Mouse (Mus musculus) limb, embryonic 14.5 days (tissue): ENCODE data around the gene Vmo1. TPM values are rescaled to one million over a fixed set of nuclear protein-coding genes. Genes with fewer than 3 reads are reported as not detected.
"Not testable (repeated sequence)": the region's sequence is repeated elsewhere in the genome, so short reads cannot be mapped to it uniquely, and the experiment has no call there.

Experiments used
- ATAC-seq: fragments of 200-750 bp; cut with Nextera tagmentation; 2 replicates; pipeline ENCODE4 v1.8.0; 2017; ENCODE audit warnings: low read depth, moderate number of reproducible peaks, moderate TSS enrichment; ENCODE audit not compliant: low FRiP score
- DNase-seq: peaks from one replicate; pipeline ENCODE4 v3.0.0-alpha.2; 2015; ENCODE audit warnings: low spot score
- H3K27ac ChIP-seq: fragments of 300-500 bp; sonication (generic); replicated peaks from 2 replicates; pipeline ENCODE4 v1.5.1; 2014; ENCODE audit warnings: low read depth, mild to moderate bottlenecking, low read length, moderate library complexity, mixed read lengths
- H3K27me3 ChIP-seq: fragments of 300-500 bp; sonication (generic); 2 replicates; pipeline ENCODE4 v1.6.1; 2014; ENCODE audit warnings: low read length, mixed read lengths; ENCODE audit not compliant: control insufficient read depth, insufficient read depth
- H3K36me3 ChIP-seq: fragments of 300-500 bp; sonication (generic); 2 replicates; pipeline ENCODE4 v1.6.1; 2014; ENCODE audit warnings: mild to moderate bottlenecking, low read length, moderate library complexity, mixed read lengths; ENCODE audit not compliant: control insufficient read depth, insufficient read depth
- H3K4me1 ChIP-seq: fragments of 300-500 bp; sonication (generic); 2 replicates; pipeline ENCODE4 v1.6.1; 2014; ENCODE audit warnings: antibody characterized with exemption, low read length, mixed read lengths; ENCODE audit not compliant: control insufficient read depth, insufficient read depth
- H3K4me2 ChIP-seq: fragments of 300-500 bp; sonication (generic); replicated peaks from 2 replicates; pipeline ENCODE4 v1.6.1; 2014; ENCODE audit warnings: low read depth, mild to moderate bottlenecking, low read length, moderate library complexity; ENCODE audit not compliant: severe bottlenecking
- H3K4me3 ChIP-seq: fragments of 300-500 bp; sonication (generic); replicated peaks from 2 replicates; pipeline ENCODE4 v1.5.1; 2014; ENCODE audit warnings: low read length
- H3K9ac ChIP-seq: fragments of 300-500 bp; sonication (generic); 2 replicates; pipeline ENCODE4 v1.6.1; 2014; ENCODE audit warnings: mild to moderate bottlenecking, low read depth, low read length, moderate library complexity; ENCODE audit not compliant: severe bottlenecking
- H3K9me3 ChIP-seq: fragments of 300-500 bp; sonication (generic); 2 replicates; pipeline ENCODE4 v1.6.1; 2016; ENCODE audit warnings: low read length; ENCODE audit not compliant: control insufficient read depth
- POLR2A ChIP-seq: fragments of 200-500 bp; IDR thresholded peaks from 2 replicates; pipeline ENCODE4 v1.8.0; 2012; ENCODE audit warnings: inconsistent platforms, mild to moderate bottlenecking, moderate library complexity, borderline replicate concordance; ENCODE audit not compliant: insufficient read depth, insufficient read length; ENCODE audit errors: extremely low read depth
- WGBS: fragments of 180-500 bp; shearing (Covaris S2); extraction: QIAGEN DNeasy Blood & Tissue Kit; methylation state at CpG from one replicate; pipeline ENCODE4 v1.1.7; 2014; 5-methylcytosine and 5-hydroxymethylcytosine counted together
- polyA plus RNA-seq, 2 experiments: library from polyadenylated mRNA; depleted of rRNA in 1 of 2; stranded (reverse) in 1 of 2; unstranded in 1 of 2; fragments of >200 nt; fragmentation: Nextera tagmentation in 1 of 2; extraction: Ambion mirVana in 1 of 2; gene quantifications; 2 replicates each; pipeline versions ENCODE4 v1.2.1 to v1.2.3; 2012 to 2014

The Vmo1 gene
- polyA plus RNA-seq, 2 experiments = 0.14 to 0.30 TPM

DNA sequence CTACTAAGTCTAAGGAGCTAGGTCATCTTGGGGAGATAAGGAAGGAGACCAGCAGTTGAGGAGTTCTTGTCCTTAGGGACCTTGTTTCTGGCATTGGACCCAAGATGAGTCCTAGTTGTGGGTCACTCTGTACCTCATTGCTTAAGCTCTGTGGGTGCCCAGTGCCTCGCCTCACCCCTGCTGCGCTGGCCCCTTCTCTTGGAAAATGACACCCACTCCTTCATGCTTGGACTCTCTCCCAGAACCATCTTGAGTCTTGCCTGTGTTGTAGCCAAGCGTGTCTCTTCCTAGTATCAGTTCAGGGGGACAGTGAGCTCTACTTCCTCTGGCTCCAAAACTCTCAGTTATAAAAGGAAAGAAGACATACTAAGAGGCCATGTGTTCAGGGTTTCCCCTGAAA, 25.3 kb downstream of the Vmo1 start:
- no peak overlapping the region for H3K4me3 ChIP-seq
- DNase-seq (no peak), ATAC-seq (no peak)
- no peak overlapping the region for H3K9ac ChIP-seq
- H3K27ac ChIP-seq = no peak overlapping the region
- H3K4me1 ChIP-seq = no peaks in the 10 kb centered on the region
- no peak for TF ChIP-seq POLR2A
- H3K27me3 ChIP-seq = no peaks in the 10 kb centered on the region
- H3K36me3 ChIP-seq = no peaks in the 10 kb centered on the region
- WGBS = 84% methylated on average over 3 of the region's 3 CpGs
- H3K4me2 ChIP-seq = no peak overlapping the region
- H3K9me3 ChIP-seq = no peaks in the 10 kb centered on the region

DNA sequence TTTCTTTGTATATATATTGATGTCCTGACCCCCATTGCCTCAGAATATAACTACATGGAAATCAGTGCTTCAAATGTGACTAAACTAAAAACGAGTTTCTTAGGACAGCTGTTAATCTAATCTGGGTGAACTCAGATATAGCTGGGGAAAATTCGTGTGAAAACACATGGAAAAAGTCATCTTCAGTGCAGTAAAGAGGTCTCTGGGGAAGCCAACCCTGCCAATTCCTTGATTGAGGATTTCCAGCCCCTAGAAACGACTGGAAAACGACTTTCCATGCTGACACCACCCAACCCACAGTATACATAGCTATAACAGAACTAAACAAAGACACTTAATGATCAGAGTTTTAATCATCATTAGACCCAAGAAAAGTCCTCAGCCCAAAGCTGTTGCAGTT, 26.6 kb downstream of the Vmo1 start:
- H3K36me3 ChIP-seq = no peaks in the 10 kb centered on the region
- no peak for TF ChIP-seq POLR2A
- H3K4me2 ChIP-seq = no peak overlapping the region
- H3K9ac ChIP-seq = no peak overlapping the region
- 38% methylated on average over 4 of the region's 4 CpGs for WGBS
- no peaks in the 10 kb centered on the region for H3K9me3 ChIP-seq
- ATAC-seq (no peak), DNase-seq (peak; percentile 55)
- H3K27me3 ChIP-seq = no peaks in the 10 kb centered on the region
- H3K4me1 ChIP-seq = no peaks in the 10 kb centered on the region
- no peak overlapping the region for H3K27ac ChIP-seq
- H3K4me3 ChIP-seq = no peak overlapping the region

DNA sequence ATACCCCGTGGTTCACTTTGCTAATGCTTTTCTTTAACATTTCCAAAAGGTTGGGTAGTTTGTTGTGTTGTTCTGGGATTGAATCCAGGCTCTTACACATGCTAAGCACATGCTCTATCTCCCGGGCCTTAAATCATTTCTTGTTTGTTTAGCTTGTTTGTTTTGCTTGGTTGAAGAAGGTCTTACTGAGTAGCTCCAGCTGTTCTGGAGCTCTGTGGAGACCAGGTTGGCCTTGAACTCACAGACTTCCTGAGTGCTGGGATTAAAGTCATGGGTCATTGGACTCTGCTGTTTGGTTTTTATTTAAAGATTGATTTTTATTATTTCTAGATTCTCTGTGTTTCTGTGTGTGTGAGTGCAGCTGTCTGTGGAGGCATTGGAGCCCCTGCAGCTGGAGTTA, 28.9 kb downstream of the Vmo1 start:
- no peaks in the 10 kb centered on the region for H3K9me3 ChIP-seq
- no peaks in the 10 kb centered on the region for H3K4me1 ChIP-seq
- no peak overlapping the region for H3K27ac ChIP-seq
- no peaks in the 10 kb centered on the region for H3K27me3 ChIP-seq
- TF ChIP-seq POLR2A = no peak
- H3K4me2 ChIP-seq = no peak overlapping the region
- H3K4me3 ChIP-seq = no peak overlapping the region
- WGBS = 57% methylated on average over 2 of the region's 2 CpGs
- no peak for DNase-seq
- no peak overlapping the region for H3K9ac ChIP-seq
- ATAC-seq = no peak
- H3K36me3 ChIP-seq = no peaks in the 10 kb centered on the region

DNA sequence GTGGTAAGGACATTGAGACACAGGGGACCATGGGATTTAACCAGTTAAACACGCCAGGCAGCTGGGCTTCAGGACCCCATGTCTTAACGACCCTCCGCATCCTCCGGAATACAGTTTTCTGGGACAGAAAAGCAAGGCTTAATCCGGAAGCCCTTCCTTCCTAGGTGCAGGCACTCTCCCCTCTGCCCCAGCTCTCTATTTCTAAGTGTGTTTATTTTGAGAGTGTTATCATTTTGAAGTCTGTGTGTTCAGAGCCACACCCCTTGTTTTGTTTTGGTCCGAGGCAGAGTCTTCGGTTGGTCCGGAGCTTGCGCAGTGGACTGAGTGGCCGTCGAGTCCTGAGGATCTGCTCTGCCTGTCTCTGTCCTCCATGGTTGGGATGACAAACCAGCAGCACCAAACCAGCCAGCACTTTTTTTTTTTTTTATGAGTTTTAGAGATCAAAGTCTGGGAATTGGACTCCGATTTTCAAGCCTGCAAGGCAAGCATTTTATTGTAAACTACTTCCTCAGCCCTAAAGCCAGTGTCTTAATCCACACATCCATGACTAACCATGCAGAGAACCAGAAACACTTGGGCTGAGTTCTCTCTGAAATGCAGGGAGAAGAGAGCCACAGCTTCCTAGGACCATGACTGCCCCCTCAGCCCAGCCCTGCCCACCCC, 39.4 kb downstream of the Vmo1 start:
- no peak for TF ChIP-seq POLR2A
- no peak overlapping the region for H3K9ac ChIP-seq
- no peak overlapping the region for H3K4me3 ChIP-seq
- ATAC-seq (no peak), DNase-seq (no peak)
- H3K36me3 ChIP-seq = no peaks in the 10 kb centered on the region
- H3K9me3 ChIP-seq = no peaks in the 10 kb centered on the region
- 67% methylated on average over 12 of the region's 12 CpGs for WGBS
- H3K27me3 ChIP-seq = no peaks in the 10 kb centered on the region
- no peak overlapping the region for H3K4me2 ChIP-seq
- no peaks in the 10 kb centered on the region for H3K4me1 ChIP-seq
- no peak overlapping the region for H3K27ac ChIP-seq

DNA sequence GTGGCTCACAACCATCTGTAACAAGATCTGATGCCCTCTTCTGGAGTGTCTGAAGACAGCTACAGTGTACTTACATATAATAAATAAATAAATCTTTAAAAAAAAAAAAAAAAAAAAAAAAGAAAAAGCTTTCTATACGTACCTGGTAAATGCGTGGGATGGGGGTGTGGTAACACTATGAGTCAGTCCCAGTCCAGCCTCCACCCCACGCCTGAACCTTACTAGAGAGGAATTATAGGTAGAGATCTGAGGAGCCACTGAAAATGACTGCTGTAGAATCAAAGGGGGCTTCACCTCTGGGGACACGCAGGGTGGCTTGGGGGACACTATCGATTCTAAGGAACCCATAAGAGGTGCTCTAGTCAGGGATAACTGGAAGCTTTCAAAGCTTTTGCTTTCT, 41.1 kb downstream of the Vmo1 start:
- not testable (repeated sequence) for H3K36me3 ChIP-seq, DNase-seq, ATAC-seq, H3K4me3 ChIP-seq, H3K9me3 ChIP-seq, H3K4me2 ChIP-seq, H3K9ac ChIP-seq, H3K4me1 ChIP-seq, H3K27ac ChIP-seq, H3K27me3 ChIP-seq
- WGBS = 85% methylated on average over 5 of the region's 5 CpGs

DNA sequence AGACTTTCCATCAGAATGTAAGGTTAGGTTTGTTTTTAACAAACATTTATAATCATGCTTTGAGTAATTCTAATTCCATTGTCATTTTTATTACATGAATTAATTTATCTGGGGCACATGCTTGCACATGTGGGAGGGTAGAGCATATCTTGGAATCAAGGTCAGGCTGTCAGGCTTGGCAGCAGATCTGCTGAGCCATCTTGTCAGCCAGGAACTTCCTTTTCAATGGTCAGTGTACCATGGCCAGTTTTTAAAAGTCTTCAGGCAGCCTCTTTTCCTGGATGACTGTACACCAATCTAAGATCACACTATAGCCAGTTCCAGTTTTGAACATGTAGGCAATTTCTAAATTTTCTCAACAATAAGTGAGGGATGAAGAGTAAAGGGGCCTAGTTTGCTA, 41.7 kb downstream of the Vmo1 start:
- Histone ChIP-seq H3K36me3 (no peaks in the 10 kb centered on the region), H3K4me1 (no peaks in the 10 kb centered on the region), H3K9me3 (no peaks in the 10 kb centered on the region), H3K4me3 (no peak overlapping the region), H3K27me3 (no peaks in the 10 kb centered on the region), H3K9ac (no peak overlapping the region), H3K27ac (no peak overlapping the region), H3K4me2 (no peak overlapping the region)
- ATAC-seq (no peak), DNase-seq (no peak)
- no peak for TF ChIP-seq POLR2A
